Mouse (Mus musculus) ES-Bruce4 (cell line): Measurements from ENCODE around the gene Asns.
"Not testable (repeated sequence)": the region's sequence is repeated elsewhere in the genome, so short reads cannot be mapped to it uniquely, and the experiment has no call there.

Experiments
- CTCF ChIP-seq: IDR thresholded peaks from one replicate; pipeline ENCODE4 v1.8.1; 2011; ENCODE audit warnings: low read depth, low read length
- POLR2A ChIP-seq: IDR thresholded peaks from one replicate; pipeline ENCODE4 v1.8.1; 2011; ENCODE audit warnings: low read length; ENCODE audit not compliant: insufficient read depth

DNA sequence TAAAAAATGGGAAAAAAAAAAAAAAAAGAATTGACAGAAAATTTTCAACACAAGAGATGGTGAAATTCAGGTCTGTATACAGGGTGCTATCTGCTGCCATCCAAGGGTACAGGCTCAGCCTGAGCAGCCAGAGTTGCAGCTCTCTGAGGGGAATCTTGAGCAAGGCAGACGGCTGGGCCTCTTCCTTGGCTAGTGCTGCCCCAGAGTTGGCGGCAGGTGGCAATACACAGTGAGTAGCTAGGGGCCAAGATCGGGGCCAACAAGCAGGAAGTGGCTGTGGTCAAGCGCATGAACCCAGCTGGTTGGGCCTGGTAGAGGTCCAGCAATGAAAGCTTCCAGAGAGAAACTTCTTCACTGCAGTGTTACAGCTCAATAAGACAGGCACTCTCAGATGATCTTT is 27.2 kb downstream of the Asns start:
- TF ChIP-seq CTCF, POLR2A: not testable (repeated sequence)
